Mouse (Mus musculus): ENCODE measurements at regions not wholly inside any gene's neighbourhood (a gene's known extent, or its start where the extent isn't known, plus 50 kb on each side); places are given as distances from the start of the nearest gene placed in this dataset.

- DNase-seq (ENCODE audit: low read depth in 2 of 2, low spot score in 2 of 2) = no peak
Observed at GRCm38 (mm10) chrX:13344701-13345100, 63.9 kb downstream of the Ddx3x start.

GRCm38 (mm10) chrX:13345126-13345525, 64.4 kb downstream of the Ddx3x start:
- DNase-seq (ENCODE audit: low read depth in 2 of 2, low spot score in 2 of 2) = no peak

- peak in 1 of 2 experiments; percentile 14 for DNase-seq (ENCODE audit: low read depth in 2 of 2, low spot score in 2 of 2)
Observed at GRCm38 (mm10) chrX:13346011-13346631, 65.4 kb downstream of the Ddx3x start.

GRCm38 (mm10) chrX:13346696-13347026, 65.9 kb downstream of the Ddx3x start:
- DNase-seq (ENCODE audit: low read depth in 2 of 2, low spot score in 2 of 2) = peak; percentile 3 to 44

GRCm38 (mm10) chrX:13347027-13347840, 66.5 kb downstream of the Ddx3x start:
- DNase-seq (ENCODE audit: low read depth in 2 of 2, low spot score in 2 of 2) = peak; percentile 52 to 70

- no peak for DNase-seq (ENCODE audit: low read depth in 2 of 2, low spot score in 2 of 2)
Observed at GRCm38 (mm10) chrX:13348415-13348814, 67.6 kb downstream of the Ddx3x start.

GRCm38 (mm10) chrX:13350461-13350860, 69.7 kb downstream of the Ddx3x start:
- DNase-seq (ENCODE audit: low read depth in 2 of 2, low spot score in 2 of 2) = no peak

- no peak for DNase-seq (ENCODE audit: low read depth in 2 of 2, low spot score in 2 of 2)
Observed at GRCm38 (mm10) chrX:13357149-13357783, 76.5 kb downstream of the Ddx3x start.

- DNase-seq (ENCODE audit: low read depth in 2 of 2, low spot score in 2 of 2) = no peak
Observed at GRCm38 (mm10) chrX:13357973-13358372, 77.2 kb downstream of the Ddx3x start.

GRCm38 (mm10) chrX:13360436-13360835, 79.7 kb downstream of the Ddx3x start:
- DNase-seq (ENCODE audit: low read depth in 2 of 2, low spot score in 2 of 2) = no peak

GRCm38 (mm10) chrX:13370319-13370718, 89.5 kb downstream of the Ddx3x start:
- DNase-seq (ENCODE audit: low read depth in 2 of 2, low spot score in 2 of 2) = no peak

- DNase-seq (ENCODE audit: low read depth in 2 of 2, low spot score in 2 of 2) = no peak
Observed at GRCm38 (mm10) chrX:13372752-13373151, 92.0 kb downstream of the Ddx3x start.

GRCm38 (mm10) chrX:13386354-13386753, 79.6 kb upstream of the Nyx start:
- no peak for DNase-seq (ENCODE audit: low read depth in 2 of 2, low spot score in 2 of 2)

GRCm38 (mm10) chrX:13398466-13398865, 67.4 kb upstream of the Nyx start:
- no peak for DNase-seq (ENCODE audit: low read depth in 2 of 2, low spot score in 2 of 2)

- DNase-seq (ENCODE audit: low read depth in 2 of 2, low spot score in 2 of 2) = no peak
Observed at GRCm38 (mm10) chrX:13412726-13413125, 53.2 kb upstream of the Nyx start.

- no peak for DNase-seq (ENCODE audit: low read depth in 2 of 2, low spot score in 2 of 2)
Observed at GRCm38 (mm10) chrX:13413135-13413534, 52.8 kb upstream of the Nyx start.
